Mouse (Mus musculus): ENCODE results near the gene Gsta1. TPM values are rescaled to one million over a fixed set of nuclear protein-coding genes. Genes with fewer than 3 reads are reported as not detected.
A peak's percentile ranks its signal among the peaks of the same experiment; 100 is the strongest.
"Not testable (repeated sequence)": the region's sequence is repeated elsewhere in the genome, so short reads cannot be mapped to it uniquely, and the experiment has no call there.

The Gsta1 gene
- polyA plus RNA-seq, 1 experiment, result not detected

GRCm38 (mm10) chr9:78225304-78225703 is 5.2 kb upstream of the Gsta1 start:
- no peak overlapping the region for H3K4me3 ChIP-seq (ENCODE audit: insufficient read depth, low read length)
- H3K27ac ChIP-seq (ENCODE audit: insufficient read depth, low read length), result no peak overlapping the region
- TF ChIP-seq CTCF (IDR thresholded peaks at IDR 0.05; ENCODE audit: extremely low read depth, insufficient read depth, low read length), result no peak
- no peak for TF ChIP-seq POLR2A (IDR thresholded peaks at IDR 0.05; ENCODE audit: extremely low read depth, insufficient read depth, low read length)
- H3K4me1 ChIP-seq (ENCODE audit: control insufficient read depth, insufficient read depth, low read length), result no peaks in the 10 kb centered on the region

DNA sequence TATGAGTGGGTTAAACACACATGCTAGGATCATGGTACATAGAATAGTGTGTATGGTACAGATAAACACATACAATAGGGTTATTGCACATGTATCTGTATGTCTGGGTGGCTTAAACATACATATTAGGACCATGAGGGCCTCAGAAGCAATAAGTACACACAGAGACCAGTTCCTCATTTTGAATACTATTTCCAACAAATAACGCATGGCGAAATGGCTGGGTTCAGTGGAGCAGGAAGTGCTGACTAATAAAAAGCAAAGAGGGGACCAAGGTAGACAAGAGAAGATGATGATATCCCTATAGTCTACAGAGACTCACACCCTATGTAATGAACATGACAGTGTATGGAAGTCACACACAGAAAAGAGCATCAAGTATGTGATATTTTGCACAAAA is 2.3 kb upstream of the Gsta1 start:
- no peak overlapping the region for H3K4me3 ChIP-seq (ENCODE audit: insufficient read depth, low read length)
- H3K27ac ChIP-seq (ENCODE audit: insufficient read depth, low read length), result no peak overlapping the region
- TF ChIP-seq POLR2A (IDR thresholded peaks at IDR 0.05; ENCODE audit: extremely low read depth, insufficient read depth, low read length) (no peak), CTCF (IDR thresholded peaks at IDR 0.05; ENCODE audit: extremely low read depth, insufficient read depth, low read length) (no peak)

DNA sequence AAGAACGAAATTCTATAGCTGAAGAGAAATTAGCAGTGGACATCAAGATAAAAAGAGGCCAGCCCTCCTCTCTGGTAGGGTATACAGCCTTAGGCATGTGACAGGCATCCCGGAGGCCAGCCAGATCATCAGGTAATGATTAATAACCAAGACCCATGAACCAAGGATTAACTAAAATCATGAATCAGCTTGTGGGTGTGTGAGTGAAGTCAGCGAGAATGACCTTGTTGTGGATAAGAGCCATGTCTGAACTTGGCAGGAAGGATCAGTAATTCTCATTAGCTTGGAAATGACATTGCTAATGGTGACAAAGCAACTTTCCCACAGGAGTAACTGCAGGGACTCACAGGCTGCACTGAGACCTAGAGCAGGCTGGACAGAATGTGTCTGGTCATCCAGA is 798 bp upstream of the Gsta1 start:
- H3K4me3 ChIP-seq (ENCODE audit: insufficient read depth, low read length); H3K4me1 ChIP-seq (ENCODE audit: control insufficient read depth, insufficient read depth, low read length); H3K27ac ChIP-seq (ENCODE audit: insufficient read depth, low read length): not testable (repeated sequence)

More for the DNA sequence above, 2.3 kb upstream of the Gsta1 start:
- no peaks in the 10 kb centered on the region for H3K4me1 ChIP-seq (ENCODE audit: control insufficient read depth, insufficient read depth, low read length)

- H3K4me3 ChIP-seq (ENCODE audit: insufficient read depth, low read length), result not testable (repeated sequence)
Observed at GRCm38 (mm10) chr9:78233121-78233695, 2.8 kb downstream of the Gsta1 start.

GRCm38 (mm10) chr9:78255683-78256470 is 25.4 kb downstream of the Gsta1 start:
- H3K27ac ChIP-seq (ENCODE audit: insufficient read depth, low read length); H3K4me3 ChIP-seq (ENCODE audit: insufficient read depth, low read length); H3K4me1 ChIP-seq (ENCODE audit: control insufficient read depth, insufficient read depth, low read length): not testable (repeated sequence)

More at GRCm38 (mm10) chr9:78233121-78233695, 2.8 kb downstream of the Gsta1 start:
- not testable (repeated sequence) for H3K27ac ChIP-seq (ENCODE audit: insufficient read depth, low read length); H3K4me1 ChIP-seq (ENCODE audit: control insufficient read depth, insufficient read depth, low read length)

DNA sequence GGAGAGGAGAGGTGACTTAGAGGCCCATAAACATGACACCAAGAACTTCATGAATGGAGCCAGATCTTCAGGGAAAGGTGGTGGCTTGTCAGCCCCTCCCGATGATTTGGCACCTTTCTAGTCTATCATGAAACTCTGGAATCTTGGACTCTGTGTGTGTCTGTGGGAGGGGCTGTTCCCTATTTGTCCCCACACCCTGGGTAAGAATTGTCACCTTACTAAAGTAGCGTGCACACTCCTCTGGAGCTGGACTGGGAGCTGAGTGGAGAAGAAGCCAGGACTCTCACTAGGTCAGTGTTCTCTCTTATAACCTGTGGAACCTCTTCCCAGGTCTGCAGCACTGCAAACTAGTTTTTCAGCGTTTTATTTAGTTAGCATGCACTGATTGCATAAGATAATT is 26.5 kb downstream of the Gsta1 start, which contains the start of gene Gm3776:
Gene Gm3776, plus strand, starts transcription at position 216 of the 400 bp plus-strand sequence.
- not testable (repeated sequence) for H3K27ac ChIP-seq (ENCODE audit: insufficient read depth, low read length); H3K4me3 ChIP-seq (ENCODE audit: insufficient read depth, low read length); H3K4me1 ChIP-seq (ENCODE audit: control insufficient read depth, insufficient read depth, low read length)

DNA sequence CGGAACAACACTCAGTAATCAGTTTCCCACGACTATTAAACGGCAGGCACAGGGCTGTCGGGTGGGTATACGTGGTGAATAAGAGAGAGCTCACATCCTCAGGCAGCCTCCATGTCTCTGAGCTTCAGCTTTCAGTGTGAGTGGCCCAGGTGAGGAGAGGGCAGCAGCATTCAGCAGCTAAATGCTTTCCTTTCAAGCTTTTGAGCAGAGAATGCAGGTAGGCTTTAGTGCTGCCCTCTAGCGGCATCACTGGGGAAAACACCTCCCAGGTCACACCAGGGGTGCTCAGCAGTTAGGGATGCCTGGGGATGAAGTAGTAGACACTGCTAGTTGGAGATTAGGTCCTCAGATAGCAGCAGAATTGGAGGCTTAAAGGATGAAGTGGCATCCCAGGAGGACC is 29.2 kb downstream of the Gsta1 start:
- H3K27ac ChIP-seq (ENCODE audit: insufficient read depth, low read length); H3K4me1 ChIP-seq (ENCODE audit: control insufficient read depth, insufficient read depth, low read length); H3K4me3 ChIP-seq (ENCODE audit: insufficient read depth, low read length): not testable (repeated sequence)
- 0 out of 2 replicates have a peak, but pooled peaks have one; percentile 4 for TF ChIP-seq CTCF (IDR thresholded peaks at IDR 0.05; ENCODE audit: extremely low read depth, insufficient read depth, low read length)

- H3K4me3 ChIP-seq (ENCODE audit: insufficient read depth, low read length); H3K27ac ChIP-seq (ENCODE audit: insufficient read depth, low read length); H3K4me1 ChIP-seq (ENCODE audit: control insufficient read depth, insufficient read depth, low read length): not testable (repeated sequence)
Observed at GRCm38 (mm10) chr9:78270945-78271344, 40.5 kb downstream of the Gsta1 start.

- H3K27ac ChIP-seq (ENCODE audit: insufficient read depth, low read length), result not testable (repeated sequence)
Observed at GRCm38 (mm10) chr9:78282002-78282711, 51.7 kb downstream of the Gsta1 start.

DNA sequence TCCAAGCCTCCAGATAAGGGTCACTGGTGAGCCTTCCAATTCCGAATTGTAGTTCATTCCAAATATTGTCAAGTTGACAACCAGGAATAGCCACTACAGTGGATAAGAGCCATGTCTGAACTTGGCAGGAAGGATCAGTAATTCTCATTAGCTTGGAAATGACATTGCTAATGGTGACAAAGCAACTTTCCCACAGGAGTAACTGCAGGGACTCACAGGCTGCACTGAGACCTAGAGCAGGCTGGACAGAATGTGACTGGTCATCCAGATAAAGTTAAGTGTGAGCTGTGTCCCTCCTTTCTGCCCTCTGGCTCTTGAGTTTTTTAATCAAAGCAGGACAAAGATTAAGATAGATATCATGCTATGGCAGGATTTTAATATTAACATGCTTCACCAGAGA is 58.6 kb downstream of the Gsta1 start:
- H3K4me3 ChIP-seq (ENCODE audit: insufficient read depth, low read length); H3K27ac ChIP-seq (ENCODE audit: insufficient read depth, low read length); H3K4me1 ChIP-seq (ENCODE audit: control insufficient read depth, insufficient read depth, low read length): not testable (repeated sequence)

More at GRCm38 (mm10) chr9:78282002-78282711, 51.7 kb downstream of the Gsta1 start:
- H3K4me1 ChIP-seq (ENCODE audit: control insufficient read depth, insufficient read depth, low read length); H3K4me3 ChIP-seq (ENCODE audit: insufficient read depth, low read length): not testable (repeated sequence)

- H3K4me1 ChIP-seq (ENCODE audit: control insufficient read depth, insufficient read depth, low read length); H3K27ac ChIP-seq (ENCODE audit: insufficient read depth, low read length); H3K4me3 ChIP-seq (ENCODE audit: insufficient read depth, low read length): not testable (repeated sequence)
Observed at GRCm38 (mm10) chr9:78289723-78290122, 59.3 kb downstream of the Gsta1 start, which contains the start of gene Gm10639. TSS of gene Gm10639 (plus strand) at chr9:78289923.

Other genes starting within 250 kb of the Gsta1 start
- not detected in 2 replicates for gene Gcm1, start 178.7 kb upstream of the Gsta1 start, polyA plus RNA-seq (2012; rRNA removed)
- 138 and 144 TPM in 2 replicates for gene Fbxo9, start 121.6 kb upstream of the Gsta1 start, polyA plus RNA-seq (2012; rRNA removed)
- gene Ick, start 121.5 kb upstream of the Gsta1 start, polyA plus RNA-seq (2012; rRNA removed), result 18.0 and 19.1 TPM in 2 replicates
- 85.6 and 92.4 TPM in 2 replicates for gene Gsta4, start 47.9 kb upstream of the Gsta1 start, polyA plus RNA-seq (2012; rRNA removed)
- not detected in 2 replicates for gene Gm3776, start 26.5 kb downstream of the Gsta1 start, polyA plus RNA-seq (2012; rRNA removed)
- gene Gm10639, start 59.3 kb downstream of the Gsta1 start, polyA plus RNA-seq (2012; rRNA removed), result not detected in 2 replicates
- gene Omt2a, start 84.1 kb downstream of the Gsta1 start, polyA plus RNA-seq (2012; rRNA removed), result not detected in 2 replicates
- gene Omt2b, start 96.9 kb downstream of the Gsta1 start, polyA plus RNA-seq (2012; rRNA removed), result not detected in 2 replicates
- 0.28 and 0.44 TPM in 2 replicates for gene Gsta2, start 125.1 kb downstream of the Gsta1 start, polyA plus RNA-seq (2012; rRNA removed)
- 0.26 TPM in 1 of 2 replicates, not detected in the other for gene Dppa5a, start 137.5 kb downstream of the Gsta1 start, polyA plus RNA-seq (2012; rRNA removed)
- 0.06 and 0.08 TPM in 2 replicates for gene Ooep, start 148.1 kb downstream of the Gsta1 start, polyA plus RNA-seq (2012; rRNA removed)
- gene Ddx43, start 165.1 kb downstream of the Gsta1 start, polyA plus RNA-seq (2012; rRNA removed), result 0.21 and 0.27 TPM in 2 replicates
- gene Cgas, start 212.6 kb downstream of the Gsta1 start, polyA plus RNA-seq (2012; rRNA removed), result 0.61 and 0.96 TPM in 2 replicates
- gene Mto1, start 217.6 kb downstream of the Gsta1 start, polyA plus RNA-seq (2012; rRNA removed), result 29.6 and 30.4 TPM in 2 replicates
- gene Gm17324, start 218.1 kb downstream of the Gsta1 start, polyA plus RNA-seq (2012; rRNA removed), result 1.0 and 1.1 TPM in 2 replicates